Mouse (Mus musculus): ENCODE data around the gene Frmd6. TPM values are rescaled to one million over a fixed set of nuclear protein-coding genes. Genes with fewer than 3 reads are reported as not detected.
A peak's percentile ranks its signal among the peaks of the same experiment; 100 is the strongest.

Frmd6 gene
- polyA plus RNA-seq, 1 experiment from 2014 or later: 18.5 TPM

DNA sequence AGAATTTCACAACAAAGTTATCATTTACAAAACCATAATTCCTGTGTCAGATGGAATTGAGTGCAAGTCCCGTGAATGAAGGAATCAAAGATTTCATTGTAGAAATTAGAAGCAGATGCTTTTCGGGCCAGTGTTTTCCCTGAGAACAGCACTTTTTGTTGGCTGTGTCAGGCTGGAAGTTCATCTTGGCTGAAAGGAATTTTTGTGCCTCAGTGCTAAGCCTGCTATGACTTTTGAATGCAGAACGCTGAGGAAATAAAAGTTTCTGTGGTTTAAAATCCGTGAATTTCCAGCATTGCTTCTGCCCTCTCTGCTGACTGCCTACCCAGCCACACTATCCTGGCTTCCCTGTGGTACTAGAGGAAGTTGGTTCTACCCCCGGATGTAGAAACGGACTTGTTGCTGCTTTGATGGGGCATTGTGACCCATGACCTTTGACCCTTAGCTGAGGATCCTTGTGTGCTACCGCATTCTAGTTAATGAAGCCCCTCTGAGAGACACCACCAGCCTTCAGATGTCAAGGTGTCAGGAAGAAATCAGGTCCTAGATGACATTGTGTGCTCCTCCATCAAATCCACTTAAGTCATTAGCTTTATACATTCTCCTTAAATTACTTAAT, 26.1 kb downstream of the Frmd6 start:
- Histone ChIP-seq H3K4me2 (replicated peaks; ENCODE audit: low read depth, low read length) (no peak overlapping the region), H3K9ac (ENCODE audit: low read depth, low read length) (no peak overlapping the region), H3K9me3 (ENCODE audit: control insufficient read depth, low read length) (no peaks in the 10 kb centered on the region), H3K4me3 (ENCODE audit: low read depth, low read length) (no peak overlapping the region), H3K4me1 (replicated peaks; ENCODE audit: control insufficient read depth, insufficient read depth, low read length) (no peaks in the 10 kb centered on the region), H3K36me3 (ENCODE audit: control insufficient read depth, insufficient read depth, low read length) (no peaks in the 10 kb centered on the region), H3K27ac (ENCODE audit: low read depth, low read length) (no peak overlapping the region), H3K27me3 (ENCODE audit: control insufficient read depth, insufficient read depth, low read length) (no peaks in the 10 kb centered on the region)
- no peak for DNase-seq (ENCODE audit: low spot score)
- ATAC-seq (ENCODE audit: low FRiP score): no peak
- 38% methylated on average over 7 of the region's 7 CpGs for WGBS

DNA sequence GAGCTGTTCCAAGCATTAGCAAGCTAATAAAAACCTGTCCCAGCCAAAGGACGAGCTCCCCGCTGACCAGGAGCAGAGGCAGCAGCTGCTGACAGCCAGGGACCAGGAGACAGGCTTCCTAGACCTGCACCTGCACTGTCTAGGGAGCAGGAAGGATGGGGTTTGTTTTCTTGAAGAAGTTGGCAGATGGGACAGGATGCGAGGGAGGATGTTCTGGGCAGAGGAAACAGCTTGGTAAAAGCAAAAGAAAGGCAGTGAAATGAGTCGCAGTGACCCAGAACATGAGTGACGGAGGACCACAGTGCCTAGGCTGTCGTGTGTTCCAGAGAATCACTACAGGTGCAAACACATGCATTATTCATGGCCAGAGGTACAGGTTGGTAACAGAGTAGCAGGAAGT, 27.7 kb downstream of the Frmd6 start:
- no peak for DNase-seq (ENCODE audit: low spot score)
- H3K4me3 ChIP-seq (ENCODE audit: low read depth, low read length): no peak overlapping the region

DNA sequence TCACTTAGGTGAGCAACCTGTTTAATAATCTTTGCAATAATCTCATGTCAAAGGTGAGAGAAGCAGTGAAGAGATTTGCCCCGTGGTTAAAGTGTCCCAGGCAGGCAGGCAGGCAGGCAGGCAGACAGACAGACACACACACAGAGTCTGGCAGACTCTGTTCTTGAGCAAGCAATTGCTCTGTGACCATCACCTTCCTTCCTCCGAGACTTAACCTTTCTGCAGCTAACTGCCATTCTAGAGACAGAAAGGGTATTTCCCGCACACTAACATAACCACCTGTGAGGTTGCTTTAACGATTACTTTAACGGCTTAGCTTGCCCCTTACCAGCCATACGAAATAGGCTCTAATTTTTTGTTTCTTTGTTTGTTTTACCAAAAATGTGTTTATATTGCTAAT, 30.4 kb downstream of the Frmd6 start:
- H3K27me3 ChIP-seq (ENCODE audit: control insufficient read depth, insufficient read depth, low read length): no peaks in the 10 kb centered on the region
- no peak overlapping the region for H3K4me3 ChIP-seq (ENCODE audit: low read depth, low read length)
- no peak for DNase-seq (ENCODE audit: low spot score)
- H3K27ac ChIP-seq (ENCODE audit: low read depth, low read length): no peak overlapping the region
- WGBS: 87% methylated on average over 6 of the region's 6 CpGs
- no peak overlapping the region for H3K9ac ChIP-seq (ENCODE audit: low read depth, low read length)
- no peak for ATAC-seq (ENCODE audit: low FRiP score)
- H3K36me3 ChIP-seq (ENCODE audit: control insufficient read depth, insufficient read depth, low read length): no peaks in the 10 kb centered on the region
- no peaks in the 10 kb centered on the region for H3K4me1 ChIP-seq (replicated peaks; ENCODE audit: control insufficient read depth, insufficient read depth, low read length)
- no peaks in the 10 kb centered on the region for H3K9me3 ChIP-seq (ENCODE audit: control insufficient read depth, low read length)
- no peak overlapping the region for H3K4me2 ChIP-seq (replicated peaks; ENCODE audit: low read depth, low read length)

More for the DNA sequence above, 27.7 kb downstream of the Frmd6 start:
- no peak overlapping the region for H3K9ac ChIP-seq (ENCODE audit: low read depth, low read length)
- H3K9me3 ChIP-seq (ENCODE audit: control insufficient read depth, low read length): no peaks in the 10 kb centered on the region
- no peak for ATAC-seq (ENCODE audit: low FRiP score)
- no peak overlapping the region for H3K27ac ChIP-seq (ENCODE audit: low read depth, low read length)
- H3K36me3 ChIP-seq (ENCODE audit: control insufficient read depth, insufficient read depth, low read length): no peaks in the 10 kb centered on the region
- WGBS: 50% methylated on average over 6 of the region's 6 CpGs
- H3K27me3 ChIP-seq (ENCODE audit: control insufficient read depth, insufficient read depth, low read length): no peaks in the 10 kb centered on the region
- H3K4me1 ChIP-seq (replicated peaks; ENCODE audit: control insufficient read depth, insufficient read depth, low read length): no peaks in the 10 kb centered on the region
- H3K4me2 ChIP-seq (replicated peaks; ENCODE audit: low read depth, low read length): no peak overlapping the region

GRCm38 (mm10) chr12:70856776-70857175, 31.5 kb downstream of the Frmd6 start:
- Histone ChIP-seq H3K9me3 (ENCODE audit: control insufficient read depth, low read length) (no peaks in the 10 kb centered on the region), H3K4me2 (replicated peaks; ENCODE audit: low read depth, low read length) (no peak overlapping the region), H3K27ac (ENCODE audit: low read depth, low read length) (no peak overlapping the region), H3K4me1 (replicated peaks; ENCODE audit: control insufficient read depth, insufficient read depth, low read length) (no peaks in the 10 kb centered on the region), H3K4me3 (ENCODE audit: low read depth, low read length) (no peak overlapping the region), H3K9ac (ENCODE audit: low read depth, low read length) (no peak overlapping the region), H3K36me3 (ENCODE audit: control insufficient read depth, insufficient read depth, low read length) (no peaks in the 10 kb centered on the region), H3K27me3 (ENCODE audit: control insufficient read depth, insufficient read depth, low read length) (no peaks in the 10 kb centered on the region)
- no peak for DNase-seq (ENCODE audit: low spot score)
- 84% methylated on average over 4 of the region's 4 CpGs for WGBS
- ATAC-seq (ENCODE audit: low FRiP score): no peak

DNA sequence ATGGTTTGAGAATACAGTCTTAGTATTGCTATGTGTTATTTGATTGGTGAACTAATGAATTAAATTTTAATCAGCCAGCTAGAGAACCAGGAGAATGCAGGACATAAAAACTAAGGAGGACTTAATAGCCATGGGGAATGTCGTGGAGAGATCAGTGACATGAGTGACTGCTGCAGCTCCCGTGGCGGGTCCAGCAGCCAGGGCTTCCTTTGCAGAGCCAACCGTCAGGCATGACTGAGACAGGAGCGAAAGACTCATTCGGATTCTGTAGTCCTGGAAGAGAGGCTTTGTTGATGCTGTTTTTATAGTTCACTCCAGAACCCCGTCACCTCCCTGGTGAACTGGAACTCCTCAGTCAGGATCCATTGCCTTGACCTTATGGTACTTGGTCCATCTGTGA, 38.0 kb downstream of the Frmd6 start:
- 81% methylated on average over 7 of the region's 7 CpGs for WGBS
- no peaks in the 10 kb centered on the region for H3K4me1 ChIP-seq (replicated peaks; ENCODE audit: control insufficient read depth, insufficient read depth, low read length)
- no peaks in the 10 kb centered on the region for H3K9me3 ChIP-seq (ENCODE audit: control insufficient read depth, low read length)
- H3K9ac ChIP-seq (ENCODE audit: low read depth, low read length): no peak overlapping the region
- no peak overlapping the region for H3K4me2 ChIP-seq (replicated peaks; ENCODE audit: low read depth, low read length)
- H3K27me3 ChIP-seq (ENCODE audit: control insufficient read depth, insufficient read depth, low read length): no peaks in the 10 kb centered on the region
- ATAC-seq (ENCODE audit: low FRiP score): no peak
- no peak overlapping the region for H3K27ac ChIP-seq (ENCODE audit: low read depth, low read length)
- H3K36me3 ChIP-seq (ENCODE audit: control insufficient read depth, insufficient read depth, low read length): no peaks in the 10 kb centered on the region
- H3K4me3 ChIP-seq (ENCODE audit: low read depth, low read length): no peak overlapping the region
- DNase-seq (ENCODE audit: low spot score): no peak

DNA sequence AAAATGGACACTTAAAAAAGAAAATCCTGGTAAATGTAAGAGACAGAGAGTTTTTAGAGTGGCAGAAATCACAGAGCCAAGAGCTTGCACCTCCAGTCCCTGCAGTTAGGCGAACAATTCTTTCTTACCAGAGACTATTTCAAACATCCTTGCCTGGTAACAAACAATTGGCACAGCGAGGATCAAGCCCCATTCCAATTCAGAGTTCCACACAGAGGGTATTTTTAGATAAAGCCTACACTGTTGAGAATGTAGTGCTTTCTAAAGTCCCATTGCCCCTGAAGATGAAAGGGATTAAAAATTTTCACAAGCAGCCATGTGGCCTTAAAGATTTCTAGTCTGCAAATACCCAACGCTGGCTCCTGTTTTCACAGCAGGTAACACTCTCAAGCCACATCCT, 42.5 kb downstream of the Frmd6 start:
- WGBS: 61% methylated on average over 3 of the region's 3 CpGs
- ATAC-seq (ENCODE audit: low FRiP score): no peak
- no peaks in the 10 kb centered on the region for H3K36me3 ChIP-seq (ENCODE audit: control insufficient read depth, insufficient read depth, low read length)
- H3K9me3 ChIP-seq (ENCODE audit: control insufficient read depth, low read length): no peaks in the 10 kb centered on the region
- H3K4me3 ChIP-seq (ENCODE audit: low read depth, low read length): no peak overlapping the region
- DNase-seq (ENCODE audit: low spot score): no peak
- no peak overlapping the region for H3K4me2 ChIP-seq (replicated peaks; ENCODE audit: low read depth, low read length)
- no peak overlapping the region for H3K9ac ChIP-seq (ENCODE audit: low read depth, low read length)
- no peak overlapping the region for H3K27ac ChIP-seq (ENCODE audit: low read depth, low read length)
- no peaks in the 10 kb centered on the region for H3K27me3 ChIP-seq (ENCODE audit: control insufficient read depth, insufficient read depth, low read length)
- no peaks in the 10 kb centered on the region for H3K4me1 ChIP-seq (replicated peaks; ENCODE audit: control insufficient read depth, insufficient read depth, low read length)

DNA sequence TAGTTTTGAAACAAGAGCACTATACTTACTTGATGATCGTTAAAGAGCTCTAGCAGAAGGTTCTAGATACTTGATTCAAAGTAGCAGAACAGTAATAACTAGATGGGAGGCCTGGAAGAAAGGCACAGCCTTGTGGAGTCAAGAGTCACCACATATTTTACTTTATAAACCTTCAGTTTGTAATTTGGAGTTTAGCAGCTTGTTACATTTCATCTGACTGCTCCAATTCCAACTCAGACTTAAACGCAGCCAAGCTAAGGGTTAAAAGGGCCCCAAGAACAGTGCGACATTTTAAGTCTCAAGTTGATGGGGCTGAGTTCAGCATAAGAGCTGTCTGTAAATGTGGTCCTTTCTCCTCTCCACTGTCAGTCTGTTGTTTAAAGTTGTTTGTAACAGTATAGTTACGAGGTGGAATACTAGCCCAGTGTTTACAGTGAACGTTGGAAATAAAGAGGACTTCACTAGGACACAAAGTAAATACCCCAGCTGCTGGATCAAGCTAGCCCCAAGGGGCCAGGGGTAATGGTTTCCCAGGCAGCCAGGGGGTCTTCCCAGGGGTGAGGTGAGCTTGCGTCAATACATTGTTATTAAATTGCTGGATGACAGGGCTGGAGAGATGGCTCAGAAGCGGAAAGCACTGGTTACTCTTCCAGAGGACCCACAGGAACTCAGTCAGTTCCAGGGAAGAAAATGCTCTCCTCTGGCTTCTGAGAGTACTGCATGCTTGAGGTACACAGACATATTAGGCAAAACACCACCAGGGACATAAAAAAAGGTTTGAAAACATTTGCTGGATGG, 43.1 kb downstream of the Frmd6 start:
- H3K27ac ChIP-seq (ENCODE audit: low read depth, low read length): no peak overlapping the region
- no peak overlapping the region for H3K9ac ChIP-seq (ENCODE audit: low read depth, low read length)
- no peaks in the 10 kb centered on the region for H3K9me3 ChIP-seq (ENCODE audit: control insufficient read depth, low read length)
- WGBS: 56% methylated on average over 7 of the region's 7 CpGs
- ATAC-seq (ENCODE audit: low FRiP score) (no peak), DNase-seq (ENCODE audit: low spot score) (peak; percentile 23)
- H3K4me1 ChIP-seq (replicated peaks; ENCODE audit: control insufficient read depth, insufficient read depth, low read length): no peaks in the 10 kb centered on the region
- H3K4me2 ChIP-seq (replicated peaks; ENCODE audit: low read depth, low read length): no peak overlapping the region
- no peaks in the 10 kb centered on the region for H3K36me3 ChIP-seq (ENCODE audit: control insufficient read depth, insufficient read depth, low read length)
- no peak overlapping the region for H3K4me3 ChIP-seq (ENCODE audit: low read depth, low read length)
- no peaks in the 10 kb centered on the region for H3K27me3 ChIP-seq (ENCODE audit: control insufficient read depth, insufficient read depth, low read length)

GRCm38 (mm10) chr12:70868988-70869291, 43.6 kb downstream of the Frmd6 start:
- 74% methylated on average over 9 of the region's 9 CpGs for WGBS

GRCm38 (mm10) chr12:70873544-70873943, 48.2 kb downstream of the Frmd6 start:
- H3K27ac ChIP-seq (ENCODE audit: low read depth, low read length): no peak overlapping the region
- H3K9me3 ChIP-seq (ENCODE audit: control insufficient read depth, low read length): no peaks in the 10 kb centered on the region
- DNase-seq (ENCODE audit: low spot score) (no peak), ATAC-seq (ENCODE audit: low FRiP score) (no peak)
- no peaks in the 10 kb centered on the region for H3K4me1 ChIP-seq (replicated peaks; ENCODE audit: control insufficient read depth, insufficient read depth, low read length)
- H3K4me3 ChIP-seq (ENCODE audit: low read depth, low read length): no peak overlapping the region
- no peaks in the 10 kb centered on the region for H3K36me3 ChIP-seq (ENCODE audit: control insufficient read depth, insufficient read depth, low read length)
- no peak overlapping the region for H3K4me2 ChIP-seq (replicated peaks; ENCODE audit: low read depth, low read length)
- no peak overlapping the region for H3K9ac ChIP-seq (ENCODE audit: low read depth, low read length)
- WGBS: 85% methylated on average over 6 of the region's 6 CpGs
- no peaks in the 10 kb centered on the region for H3K27me3 ChIP-seq (ENCODE audit: control insufficient read depth, insufficient read depth, low read length)

More at GRCm38 (mm10) chr12:70868988-70869291, 43.6 kb downstream of the Frmd6 start:
- DNase-seq (ENCODE audit: low spot score) (no peak), ATAC-seq (ENCODE audit: low FRiP score) (no peak)
- Histone ChIP-seq H3K4me2 (replicated peaks; ENCODE audit: low read depth, low read length) (no peak overlapping the region), H3K4me1 (replicated peaks; ENCODE audit: control insufficient read depth, insufficient read depth, low read length) (no peaks in the 10 kb centered on the region), H3K27ac (ENCODE audit: low read depth, low read length) (no peak overlapping the region), H3K4me3 (ENCODE audit: low read depth, low read length) (no peak overlapping the region), H3K9ac (ENCODE audit: low read depth, low read length) (no peak overlapping the region), H3K36me3 (ENCODE audit: control insufficient read depth, insufficient read depth, low read length) (no peaks in the 10 kb centered on the region), H3K9me3 (ENCODE audit: control insufficient read depth, low read length) (no peaks in the 10 kb centered on the region), H3K27me3 (ENCODE audit: control insufficient read depth, insufficient read depth, low read length) (no peaks in the 10 kb centered on the region)

Measured in hindbrain, embryonic 11.5 days (tissue).